Mouse (Mus musculus): ENCODE data around the gene Sct.

GRCm38 (mm10) chr7:141276546-141276945 is 2.4 kb downstream of the Sct start, which contains the start of gene Cdhr5:
- TF ChIP-seq JUN (IDR thresholded peaks at IDR 0.05; ENCODE audit: insufficient read depth, low read depth, low read length) (no peak), EP300 (IDR thresholded peaks at IDR 0.05; ENCODE audit: low read length) (no peak), CTCF (conservative IDR thresholded peaks at IDR 0.05 in 1 of 2, IDR thresholded peaks at IDR 0.05 in 1 of 2; ENCODE audit: low read depth in 2 of 2, low read length in 2 of 2) (no peak), POLR2A (IDR thresholded peaks at IDR 0.05; ENCODE audit: low read depth, low read length) (no peak), KAT2A (IDR thresholded peaks at IDR 0.05; ENCODE audit: insufficient replicate concordance, low read length) (no peak), MYC (IDR thresholded peaks at IDR 0.05; ENCODE audit: low read depth, low read length) (no peak)
